Mouse (Mus musculus) T-cell, adult 2 months (primary cell): ENCODE results near the gene Slc32a1.

Experiments used
- DNase-seq: peaks from one replicate; pipeline ENCODE4 v3.0.0; 2022; ENCODE audit warnings: low spot score

Slc32a1 gene

DNA sequence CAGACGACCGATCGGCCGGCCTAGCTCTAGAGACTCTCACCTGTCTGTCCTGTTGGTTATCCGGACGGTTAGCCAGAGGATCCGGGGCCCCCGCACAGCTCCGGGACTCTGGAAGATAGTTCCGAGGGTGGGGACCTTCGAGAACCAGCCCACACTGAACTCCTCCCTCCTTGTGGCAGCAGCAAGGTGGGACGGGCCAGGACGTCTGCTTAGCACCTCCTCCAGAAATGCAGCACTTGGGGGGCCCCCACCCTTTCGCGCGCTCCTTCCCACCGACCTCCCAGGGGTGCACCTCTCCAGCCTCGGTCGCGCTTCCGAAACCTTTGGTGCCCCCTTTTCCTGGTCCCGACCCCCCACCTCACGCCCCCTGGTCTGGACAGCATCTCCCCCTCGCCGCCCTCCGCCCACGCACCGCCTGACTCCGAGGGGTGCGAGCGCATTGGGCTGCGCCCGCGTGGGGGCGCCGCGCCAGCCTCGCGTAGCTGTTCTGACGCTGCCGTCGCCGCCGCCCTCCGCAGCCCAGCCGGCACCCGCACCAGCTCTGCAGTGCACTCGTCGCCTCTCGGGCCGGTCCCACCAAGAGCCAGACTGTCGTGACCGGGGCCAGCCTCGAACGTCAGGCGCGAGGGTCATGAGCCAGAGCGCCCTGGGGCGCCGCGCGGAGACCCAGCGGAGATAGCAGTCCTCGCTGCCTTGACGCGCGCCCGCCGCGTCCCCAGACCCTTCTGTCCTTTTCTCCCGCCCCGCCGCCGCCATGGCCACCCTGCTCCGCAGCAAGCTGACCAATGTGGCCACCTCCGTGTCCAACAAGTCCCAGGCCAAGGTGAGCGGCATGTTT, at the start of gene Slc32a1:
Gene Slc32a1, plus strand, starts transcription at position 280 of the 838 bp plus-strand sequence.
- DNase-seq: no peak

- DNase-seq: no peak
These were observed 49.8 kb upstream of the Slc32a1 start for GRCm38 (mm10) chr2:158560801-158561200.

DNA sequence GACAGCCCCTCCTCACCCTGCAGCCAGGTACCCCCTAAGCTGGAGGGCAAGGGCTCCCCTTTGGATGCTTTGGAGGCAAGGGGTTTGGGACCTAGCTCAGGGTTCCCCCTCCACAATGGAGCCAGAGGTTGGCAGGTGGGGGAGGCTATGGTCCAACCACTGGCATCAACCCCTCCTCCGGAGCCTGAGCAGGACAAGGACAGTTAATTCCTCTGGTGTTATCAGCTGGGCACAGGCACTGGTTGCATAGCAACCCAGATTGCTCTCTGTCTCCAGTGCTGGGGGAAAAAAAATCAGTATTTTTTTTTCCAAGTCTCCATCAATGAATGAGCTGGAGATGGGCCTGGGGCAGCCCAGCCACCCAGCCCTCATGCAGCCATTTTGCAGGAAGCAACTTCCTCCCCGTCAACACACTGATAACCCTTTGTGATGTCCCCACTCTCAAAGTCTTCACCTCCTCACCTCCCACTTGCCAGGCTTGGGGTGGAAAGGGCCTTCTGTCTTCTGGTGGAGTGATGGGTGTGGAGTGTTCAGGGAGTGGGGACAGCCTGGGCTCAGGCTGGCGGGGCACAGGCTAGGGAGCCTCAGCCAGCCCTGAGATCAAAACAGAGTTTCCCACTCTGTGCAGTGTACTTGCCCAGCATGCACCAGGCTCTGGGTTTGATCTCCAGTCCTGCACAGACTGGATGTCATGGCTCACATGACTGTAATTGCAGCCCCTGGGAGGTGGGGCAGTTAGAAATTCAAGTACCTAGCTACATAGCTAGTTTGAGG, 49.0 kb upstream of the Slc32a1 start:
- DNase-seq: no peak

DNA sequence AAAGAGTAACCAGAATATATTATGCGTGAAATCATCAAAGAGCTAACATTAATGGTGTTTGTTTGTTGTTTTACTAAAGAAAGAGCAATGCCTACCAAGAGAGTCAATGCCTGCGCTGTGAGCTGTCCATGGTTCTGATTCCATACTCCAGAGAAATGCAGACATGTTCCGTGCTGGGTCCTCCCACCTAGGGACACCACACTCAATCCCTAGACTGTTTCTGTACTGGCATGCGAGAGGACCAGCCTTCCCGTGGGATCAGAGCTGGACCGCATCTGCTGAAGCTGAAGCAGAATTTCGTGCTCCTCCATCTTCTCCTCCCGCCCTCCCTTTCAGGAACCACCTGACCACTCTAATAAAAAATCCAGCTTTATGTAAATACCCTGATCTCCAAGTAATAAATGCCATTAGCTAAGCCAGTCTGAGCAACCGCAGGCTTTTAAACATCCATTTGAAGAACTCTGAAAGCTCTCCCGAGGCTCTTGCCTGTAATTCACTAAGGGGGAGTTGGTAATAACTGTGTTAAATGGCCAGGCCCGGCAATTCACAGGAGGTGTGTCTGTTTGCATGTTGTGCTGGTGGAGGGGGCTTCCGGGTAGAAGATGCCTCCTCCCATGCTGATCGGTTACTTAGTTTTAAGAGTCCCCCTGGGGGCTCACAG, 40.0 kb upstream of the Slc32a1 start:
- DNase-seq: no peak

GRCm38 (mm10) chr2:158579979-158580378, 30.6 kb upstream of the Slc32a1 start:
- DNase-seq: no peak

DNA sequence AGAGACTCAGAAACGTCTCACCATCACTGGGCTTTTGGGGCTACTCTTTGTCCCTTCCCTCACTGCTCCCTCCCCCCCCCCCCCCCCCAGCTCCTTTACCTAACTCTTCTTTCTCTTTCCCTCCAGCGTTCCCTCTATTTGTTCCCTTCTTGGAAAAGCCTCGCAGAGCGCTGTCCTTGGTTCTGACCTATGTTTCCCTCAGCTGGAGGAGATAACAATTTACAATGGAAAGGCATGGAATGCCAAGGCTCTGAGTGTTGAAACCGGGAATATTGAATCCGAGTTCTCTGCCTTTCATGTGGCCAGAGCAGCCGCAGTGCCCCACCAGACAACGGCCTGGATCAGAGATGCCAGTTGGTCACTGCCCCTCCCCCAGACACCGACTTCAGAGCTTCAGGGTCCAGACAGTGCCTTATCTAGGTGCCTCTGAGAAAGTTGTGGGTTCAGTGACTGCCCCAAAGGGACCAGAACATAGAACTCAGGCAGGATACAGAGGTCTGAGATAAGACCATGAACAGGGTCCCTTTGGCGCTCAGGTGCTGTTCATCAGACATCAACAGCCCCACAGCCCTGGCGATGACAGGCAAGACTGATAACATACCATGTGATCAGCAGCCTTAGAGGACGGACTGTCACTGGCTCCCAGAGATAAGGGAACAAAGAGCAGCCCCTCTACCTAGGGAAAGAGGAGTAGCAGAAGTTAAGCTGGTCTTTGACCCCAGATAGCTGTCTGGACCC, 25.8 kb upstream of the Slc32a1 start:
- no peak for DNase-seq

- no peak for DNase-seq
These were observed 21.9 kb upstream of the Slc32a1 start for GRCm38 (mm10) chr2:158588524-158589271.

DNA sequence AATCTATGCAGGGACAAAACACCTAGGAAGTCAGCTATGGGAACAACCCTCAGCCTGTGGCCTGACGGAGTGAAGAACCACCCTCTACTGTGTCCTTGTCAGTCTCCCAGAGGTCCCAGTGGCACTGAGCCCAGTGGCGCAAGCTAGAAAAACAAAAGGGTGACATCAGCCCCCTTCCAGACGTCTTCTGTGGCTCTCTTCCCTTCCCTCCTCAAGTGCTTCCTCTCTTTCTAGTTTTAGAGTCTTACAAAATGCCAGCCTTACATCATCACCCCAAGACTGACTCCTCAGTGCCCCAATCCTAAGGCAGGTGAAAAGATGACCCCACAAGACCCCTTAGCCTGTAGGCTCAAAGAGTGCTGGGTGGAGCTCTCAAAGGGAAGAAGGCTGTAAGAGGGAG, 20.1 kb upstream of the Slc32a1 start:
- DNase-seq: no peak

DNA sequence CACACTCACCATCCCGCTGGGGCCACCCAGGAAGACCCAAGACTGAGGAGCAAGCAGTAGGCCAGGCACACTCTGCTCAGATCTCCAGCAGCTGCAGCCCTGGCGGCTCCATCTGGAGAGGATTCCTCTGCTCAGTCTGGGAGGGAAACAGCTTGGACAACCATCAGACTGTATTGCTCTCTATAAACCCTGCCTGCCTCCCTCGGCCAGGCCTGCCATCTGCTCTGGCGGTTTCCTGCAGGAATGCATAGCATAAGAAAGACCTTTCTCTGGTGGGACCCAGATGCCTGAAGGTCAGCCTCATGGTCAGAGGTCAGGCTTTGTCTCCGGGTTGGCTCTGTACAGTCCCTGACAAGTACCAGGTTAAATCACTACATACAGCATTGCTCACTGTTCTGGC, 19.3 kb upstream of the Slc32a1 start:
- no peak for DNase-seq

DNA sequence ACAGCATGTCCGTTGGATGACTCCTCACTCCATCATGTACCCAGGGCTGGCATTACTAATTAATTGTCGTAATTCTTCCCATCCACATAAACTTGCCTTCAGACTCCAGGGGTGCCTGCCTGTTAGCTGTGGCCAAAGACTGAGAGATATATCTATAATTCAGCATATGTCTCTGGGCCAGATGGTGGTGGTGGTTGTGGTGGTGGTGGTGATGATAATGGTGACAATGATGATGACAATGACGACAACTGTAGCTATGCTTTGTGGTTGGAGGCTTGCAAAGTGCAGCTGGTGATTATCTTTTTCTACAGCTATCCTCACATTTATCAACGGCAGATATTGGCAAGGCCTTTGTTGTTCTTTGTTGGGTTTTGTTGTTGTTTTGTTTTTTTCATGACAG, 17.2 kb upstream of the Slc32a1 start:
- DNase-seq: no peak

- DNase-seq: no peak
These were observed 15.5 kb upstream of the Slc32a1 start for GRCm38 (mm10) chr2:158595103-158595502.

GRCm38 (mm10) chr2:158595577-158595976, 15.0 kb upstream of the Slc32a1 start:
- DNase-seq: no peak

- no peak for DNase-seq
These were observed 13.8 kb upstream of the Slc32a1 start for GRCm38 (mm10) chr2:158596803-158597202.

DNA sequence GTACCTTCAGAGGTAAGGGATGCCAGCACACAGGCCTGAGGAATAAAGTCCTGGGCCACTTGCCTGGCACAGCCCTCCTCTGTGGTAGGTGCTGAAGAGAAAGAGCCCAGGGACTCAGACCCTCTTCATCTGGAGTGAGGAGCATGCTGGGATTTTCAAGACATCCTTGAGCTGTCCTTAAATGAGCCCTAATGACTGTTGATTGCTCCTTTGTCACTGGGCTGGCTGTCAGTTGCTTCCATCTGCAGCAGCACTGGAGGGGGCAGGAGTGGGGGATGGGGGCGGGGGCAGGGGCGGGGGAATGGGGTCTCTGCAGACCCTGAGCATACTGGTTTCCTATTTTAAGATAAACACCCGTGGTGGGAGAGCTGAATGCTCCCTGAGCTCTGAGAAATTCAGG, 10.1 kb upstream of the Slc32a1 start:
- DNase-seq: no peak

DNA sequence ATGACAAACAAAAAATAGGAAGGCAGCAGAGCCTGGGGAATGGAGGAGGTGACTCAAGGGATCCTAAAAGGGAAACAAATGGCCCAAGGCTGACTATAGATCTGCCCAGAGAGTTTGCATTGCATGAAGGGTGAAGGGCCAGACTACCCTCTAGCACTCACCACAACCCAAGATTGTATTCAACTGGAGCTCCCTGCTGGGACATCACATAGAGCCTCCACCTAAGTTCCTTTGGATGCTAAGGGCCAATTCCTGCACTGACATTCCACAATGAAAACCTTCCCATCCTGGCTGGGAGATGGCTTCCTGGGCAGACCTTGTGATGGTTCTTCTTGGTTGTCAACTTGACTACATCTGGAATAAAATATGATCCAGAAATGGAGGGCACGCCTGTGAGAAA, 9.2 kb upstream of the Slc32a1 start:
- no peak for DNase-seq

GRCm38 (mm10) chr2:158602663-158603062, 7.9 kb upstream of the Slc32a1 start:
- DNase-seq: no peak

GRCm38 (mm10) chr2:158606511-158606964, 4.0 kb upstream of the Slc32a1 start:
- DNase-seq: no peak

DNA sequence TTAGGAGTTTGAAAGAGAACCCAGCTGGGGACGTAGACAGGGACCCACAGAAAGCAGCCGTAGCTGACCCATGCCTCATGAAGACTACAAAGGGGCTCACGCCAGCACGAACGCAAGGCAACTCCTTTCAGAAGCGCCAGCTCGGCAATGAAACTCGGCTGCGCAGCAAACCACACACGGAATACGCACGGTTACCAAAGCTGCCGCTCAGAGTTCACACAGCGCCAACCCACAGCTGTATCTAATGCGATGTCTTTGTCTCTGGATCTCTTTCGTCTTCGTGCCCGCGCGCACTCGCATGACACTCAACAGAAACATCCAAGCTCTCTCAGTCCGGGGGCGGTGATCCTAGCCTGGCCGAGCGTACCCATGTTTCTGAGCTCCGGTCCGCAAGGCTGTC, 886 bp upstream of the Slc32a1 start:
- DNase-seq: no peak

DNA sequence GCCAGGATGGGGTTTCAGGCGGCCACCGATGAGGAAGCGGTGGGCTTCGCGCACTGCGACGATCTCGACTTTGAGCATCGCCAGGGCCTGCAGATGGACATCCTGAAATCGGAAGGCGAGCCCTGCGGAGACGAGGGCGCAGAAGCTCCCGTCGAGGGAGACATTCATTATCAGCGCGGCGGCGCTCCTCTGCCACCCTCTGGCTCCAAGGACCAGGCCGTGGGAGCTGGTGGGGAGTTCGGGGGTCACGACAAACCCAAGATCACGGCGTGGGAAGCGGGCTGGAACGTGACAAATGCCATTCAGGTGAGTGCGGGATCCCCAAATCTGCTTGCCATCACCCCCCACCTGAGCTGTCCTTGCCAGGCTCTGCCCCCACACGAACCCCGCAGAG, 756 bp downstream of the Slc32a1 start:
- DNase-seq: no peak

DNA sequence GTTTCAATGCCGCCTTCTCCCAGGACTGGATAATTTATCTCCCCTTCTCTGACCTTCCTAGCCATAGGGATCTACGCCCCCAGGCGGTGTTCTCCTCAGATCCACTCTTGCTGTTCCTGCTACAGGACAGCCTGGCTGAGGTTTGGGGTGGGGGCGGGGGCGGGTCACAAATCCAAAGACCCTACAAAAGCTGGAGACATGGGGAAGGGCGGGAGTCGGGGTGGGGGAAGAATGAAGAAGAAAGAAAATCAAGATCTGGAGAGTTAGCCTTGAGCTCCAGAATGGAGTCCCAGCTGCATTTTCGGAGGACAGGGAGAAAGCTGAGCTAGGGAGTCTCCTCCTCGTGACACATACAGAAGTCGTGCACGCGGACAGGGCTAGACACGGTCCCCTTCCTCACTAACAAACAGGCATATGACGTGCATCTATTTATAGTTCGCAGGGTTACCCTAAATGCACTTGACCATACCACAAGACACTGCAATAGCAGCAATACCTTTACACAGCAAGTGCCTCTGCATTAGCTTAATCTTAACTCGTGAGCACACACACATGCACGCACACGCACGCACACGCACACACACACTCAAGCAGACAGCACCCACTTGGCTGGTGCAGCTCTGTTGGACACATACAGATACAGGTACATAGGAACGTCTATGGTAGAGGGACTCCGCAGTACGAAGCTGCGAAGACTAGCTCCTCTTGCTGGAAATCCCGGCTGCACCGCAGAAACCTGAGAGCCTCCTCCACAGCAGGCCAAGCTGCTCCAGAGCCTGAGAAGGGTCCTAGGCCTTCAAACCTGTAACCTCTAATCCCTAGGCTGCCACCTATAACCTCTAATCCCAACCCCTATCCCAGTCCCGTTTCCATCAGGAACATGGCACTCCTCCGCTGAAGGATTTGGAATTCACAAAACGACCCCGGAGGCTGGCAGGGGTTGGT, 1.4 kb downstream of the Slc32a1 start:
- DNase-seq: no peak
